In genomic region chr9:107377961-107378512, GRCm38 (mm10) we compare ENCODE assay signal across 8 mouse cellular contexts. TPM values are rescaled to one million over a fixed set of nuclear protein-coding genes. Genes with fewer than 3 reads are reported as not detected.
DNase-seq lines count a peak whose midpoint lies in the region; ATAC-seq and TF ChIP-seq lines count a peak whose summit lies in the region.

No protein-coding gene starts in this region.

- peaks cover 97% of the 10 kb centered on the region for H3K27me3 ChIP-seq in hindbrain, embryonic 10.5 days (ENCODE audit: insufficient read depth, poor library complexity, severe bottlenecking)
- H3K27me3 ChIP-seq in liver, embryonic 16.5 days (ENCODE audit: control insufficient read depth, insufficient read depth, low read depth, low read length), result peaks cover 86% of the 10 kb centered on the region

- H3K9me3 ChIP-seq in hindbrain, embryonic 10.5 days, result no peaks in the 10 kb centered on the region
- no peaks in the 10 kb centered on the region for H3K9me3 ChIP-seq in liver, embryonic 16.5 days (replicated peaks; ENCODE audit: control insufficient read depth, low read length)

- whole genome bisulfite sequencing in hindbrain, embryonic 10.5 days, result under 1% methylated on average over 35 of the region's 35 CpGs
- WGBS in liver, embryonic 16.5 days (ENCODE audit: insufficient replicate concordance), result under 1% methylated on average over 35 of the region's 35 CpGs

- H3K4me3 ChIP-seq in layer of hippocampus, adult 2 months, result peak overlapping the region; percentile 29; the same call in 1 of the 2 replicates
- peak overlapping the region; percentile 56 for H3K4me3 ChIP-seq in hindbrain, embryonic 10.5 days
- 0 out of 2 replicates have a peak overlapping the region, but pooled peaks have one; percentile 4 for H3K4me3 ChIP-seq in liver, embryonic 16.5 days (ENCODE audit: low read depth, low read length)

- ATAC-seq in liver, embryonic 16.5 days (ENCODE audit: low read depth), result no peak

- peaks cover 34% of the 10 kb centered on the region for H3K4me1 ChIP-seq in hindbrain, embryonic 10.5 days (replicated peaks)
- H3K4me1 ChIP-seq in liver, embryonic 16.5 days (ENCODE audit: control insufficient read depth, low read depth, low read length), result peaks cover 13% of the 10 kb centered on the region

- no peak overlapping the region for H3K27ac ChIP-seq in layer of hippocampus, adult 2 months
- peak overlapping the region; percentile 69 for H3K27ac ChIP-seq in hindbrain, embryonic 10.5 days
- H3K27ac ChIP-seq in liver, embryonic 16.5 days (ENCODE audit: low read length), result no peak overlapping the region

- no peak overlapping the region for H3K9ac ChIP-seq in liver, embryonic 16.5 days (ENCODE audit: low read depth, low read length)

- peak; percentile 24; the same call in 1 of the 2 replicates for TF ChIP-seq CTCF in layer of hippocampus, adult 2 months (conservative IDR thresholded peaks at IDR 0.05)

- no peaks in the 10 kb centered on the region for H3K36me3 ChIP-seq in hindbrain, embryonic 10.5 days
- H3K36me3 ChIP-seq in liver, embryonic 16.5 days (ENCODE audit: control insufficient read depth, insufficient read depth), result no peaks in the 10 kb centered on the region

- DNase-seq in layer of hippocampus, adult 2 months (ENCODE audit: low spot score in 2 of 2), result no peak
- DNase-seq in layer of hippocampus, adult 9-10 months (ENCODE audit: low spot score), result no peak
- DNase-seq in cerebellum, postnatal 10 days, result peak; percentile 67 to 73
- peak; percentile 63 for DNase-seq in hindbrain, embryonic 10.5 days (ENCODE audit: low spot score)
- DNase-seq in layer of hippocampus, postnatal 25 days (ENCODE audit: extremely low spot score in 1 of 2, low spot score in 1 of 2), result no peak
- DNase-seq in Muller cell, postnatal 12 days (ENCODE audit: inconsistent ontology term), result no peak
- DNase-seq in lung, postnatal 14 days, result no peak

- H3K4me2 ChIP-seq in liver, embryonic 16.5 days (ENCODE audit: low read depth, low read length), result no peak overlapping the region

RNA-seq across cellular contexts. Expression of gene Cacna2d2, which starts 21.4 kb away (rescaled TPM):
- 10 to 100 TPM; 18.1 to 19.3 TPM for total RNA-seq in layer of hippocampus, adult 2 months (2021)
- polyA plus RNA-seq in hindbrain, embryonic 10.5 days (2016; fragmentation: Nextera tagmentation; extraction: Ambion mirVana), result 0.87 and 2.9 TPM in 2 replicates
- polyA plus RNA-seq in liver, embryonic 16.5 days (2015; fragmentation: Nextera tagmentation; extraction: Ambion mirVana), result not detected in 2 replicates
- total RNA-seq in layer of hippocampus, postnatal 25 days (2021), result 10 to 100 TPM; 16.8 to 21.2 TPM

RNA-seq across cellular contexts. Expression of gene 6430571L13Rik, which starts 37.6 kb away (rescaled TPM):
- total RNA-seq in layer of hippocampus, adult 2 months (2021), result 1 to 10 TPM; 2.5 to 2.9 TPM
- polyA plus RNA-seq in hindbrain, embryonic 10.5 days (2016; fragmentation: Nextera tagmentation; extraction: Ambion mirVana), result 1.4 and 2.6 TPM in 2 replicates
- 0.07 and 0.18 TPM in 2 replicates for polyA plus RNA-seq in liver, embryonic 16.5 days (2015; fragmentation: Nextera tagmentation; extraction: Ambion mirVana)
- total RNA-seq in layer of hippocampus, postnatal 25 days (2021), result 1 to 10 TPM; 2.1 to 2.3 TPM

RNA-seq across cellular contexts. Expression of gene Hemk1, which starts 39.9 kb away (rescaled TPM):
- 10 to 100 TPM; 15.9 to 21.4 TPM for total RNA-seq in layer of hippocampus, adult 2 months (2021)
- 12.1 and 13.4 TPM in 2 replicates for polyA plus RNA-seq in hindbrain, embryonic 10.5 days (2016; fragmentation: Nextera tagmentation; extraction: Ambion mirVana)
- 2.9 TPM in 2 replicates for polyA plus RNA-seq in liver, embryonic 16.5 days (2015; fragmentation: Nextera tagmentation; extraction: Ambion mirVana)
- 10 to 100 TPM; 16.5 to 18.2 TPM for total RNA-seq in layer of hippocampus, postnatal 25 days (2021)

Comparison
In these comparisons a context has a peak if more than half of its experiments do, and no peak if none do; other contexts are left out.
1. DNase-seq: peak in cerebellum, postnatal 10 days (2 of 2) and hindbrain, embryonic 10.5 days (single experiment); none in layer of hippocampus, adult 2 months (0 of 2), layer of hippocampus, adult 9-10 months (single experiment), layer of hippocampus, postnatal 25 days (0 of 2), Muller cell, postnatal 12 days (single experiment) and lung, postnatal 14 days (single experiment).
2. H3K4me3 ChIP-seq: peak in every context shown above with its lines; median percentile 56 in hindbrain, embryonic 10.5 days; 29 in layer of hippocampus, adult 2 months; 4 in liver, embryonic 16.5 days.